Mouse (Mus musculus): ENCODE measurements around the gene Bckdhb. TPM values are rescaled to one million over a fixed set of nuclear protein-coding genes. Genes with fewer than 3 reads are reported as not detected.
"Not testable (repeated sequence)": the region's sequence is repeated elsewhere in the genome, so short reads cannot be mapped to it uniquely, and the experiment has no call there.

Bckdhb gene
- total RNA-seq, 2 experiments from 2014 or later: 38.4 to 42.9 TPM

DNA sequence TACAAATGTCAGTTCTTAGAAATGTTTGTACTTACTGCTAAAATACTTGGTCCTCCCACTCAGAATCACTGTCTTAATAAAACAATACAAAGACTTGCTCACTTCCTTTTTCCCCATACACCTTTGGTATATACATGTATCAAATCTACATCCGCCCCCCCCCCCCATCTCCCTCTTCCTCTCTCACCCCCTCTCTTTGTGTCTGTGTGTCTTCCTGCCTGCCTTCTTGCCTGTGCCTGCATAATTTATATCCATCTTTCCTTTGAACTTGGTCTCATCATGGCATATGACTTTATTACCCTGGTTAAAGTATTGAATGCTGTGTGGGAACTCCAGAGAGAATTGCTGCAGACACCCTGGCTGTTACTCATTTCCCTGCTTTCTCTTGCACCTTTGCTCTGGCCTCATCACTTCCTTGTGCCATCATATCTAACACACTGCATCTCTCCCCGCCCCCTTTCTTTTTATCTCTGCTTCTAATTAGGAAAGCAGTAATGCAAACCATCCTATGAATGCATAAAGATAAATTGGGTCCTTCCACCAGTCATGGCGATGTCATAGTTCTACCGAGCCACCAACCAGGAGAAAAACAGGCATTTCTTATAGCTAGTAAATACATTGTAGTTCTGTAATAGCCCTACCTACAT lies 116.8 kb downstream of the Bckdhb start:
- no peak for DNase-seq (ENCODE audit: extremely low spot score in 1 of 2, low spot score in 1 of 2)

DNA sequence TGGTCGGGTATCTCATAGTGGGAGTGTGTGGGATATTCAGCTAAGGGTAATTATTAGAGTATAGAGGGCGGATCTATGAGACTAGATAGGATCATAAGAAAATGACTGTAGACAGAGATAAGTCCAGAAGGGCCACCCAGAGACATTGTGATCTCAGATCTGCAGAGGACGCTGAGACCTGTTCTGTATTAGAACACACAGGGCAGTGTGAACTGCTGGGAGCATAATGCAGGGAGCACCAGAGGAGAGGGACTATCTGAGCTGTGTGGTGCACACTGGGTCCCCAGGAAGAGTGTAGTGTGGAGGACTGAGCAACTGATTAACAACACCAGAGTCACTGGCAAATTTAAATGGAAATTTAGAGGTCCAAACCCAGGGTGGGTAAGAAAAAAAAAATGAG lies 117.6 kb downstream of the Bckdhb start:
- no peak for DNase-seq (ENCODE audit: extremely low spot score in 1 of 2, low spot score in 1 of 2)

DNA sequence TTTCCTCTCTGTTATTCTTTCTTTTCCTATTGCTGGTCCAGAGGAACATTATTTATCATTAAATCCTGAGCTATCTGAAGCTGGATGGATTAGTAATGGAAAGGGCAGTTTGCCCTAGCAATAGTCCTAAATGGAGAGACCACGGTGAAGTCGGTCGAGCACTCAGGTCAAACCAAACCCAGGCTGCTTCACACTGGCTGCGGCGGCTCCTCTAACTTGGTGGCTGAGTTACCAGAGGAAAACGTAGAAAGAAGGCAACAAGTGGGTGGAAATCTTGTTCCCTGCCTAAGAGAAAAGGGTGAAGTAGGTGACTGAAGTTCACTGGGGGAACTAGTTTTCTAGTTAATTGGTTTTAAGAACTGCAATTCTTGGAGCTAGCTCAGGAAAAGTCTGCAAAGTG lies 119.2 kb downstream of the Bckdhb start:
- no peak for DNase-seq (ENCODE audit: extremely low spot score in 1 of 2, low spot score in 1 of 2)

DNA sequence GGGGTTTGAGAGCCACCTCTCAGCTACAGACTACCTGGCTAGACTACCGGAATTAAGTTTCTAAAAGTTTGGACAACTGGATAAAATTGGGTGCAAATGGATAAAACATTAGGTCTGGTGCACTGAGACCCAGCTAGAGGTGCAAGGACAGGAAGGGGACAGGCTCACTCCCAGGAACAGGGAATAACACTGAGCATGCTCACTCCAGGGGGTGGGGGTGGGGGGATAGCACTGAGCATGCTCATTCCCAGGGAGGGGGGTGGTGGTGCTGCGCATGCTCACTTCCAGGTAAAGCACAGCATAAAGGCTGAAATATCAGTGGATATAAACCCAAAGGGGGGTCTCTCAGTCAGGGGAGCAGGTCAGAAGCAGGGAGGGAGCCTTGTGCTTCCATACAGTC lies 120.7 kb downstream of the Bckdhb start:
- no peak for DNase-seq (ENCODE audit: extremely low spot score in 1 of 2, low spot score in 1 of 2)

DNA sequence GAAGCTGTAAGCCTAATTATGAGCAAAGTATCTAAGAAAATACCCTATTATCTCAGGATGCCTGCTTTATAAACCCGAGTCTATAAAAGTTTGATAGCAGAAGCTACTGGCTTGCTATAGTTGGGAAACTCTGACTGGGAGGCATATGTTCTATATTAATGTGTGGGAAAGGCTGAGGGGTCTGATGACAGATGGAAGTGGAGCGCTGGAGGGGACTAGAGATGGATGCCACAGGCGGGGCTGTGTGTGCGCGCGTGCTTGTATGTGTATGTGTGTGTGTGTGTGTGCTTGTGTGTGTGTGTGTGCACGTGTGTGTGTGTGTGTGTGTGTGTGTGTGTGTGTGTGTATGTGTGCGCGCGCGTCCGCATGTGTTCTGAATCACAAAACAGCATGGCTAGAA lies 121.4 kb downstream of the Bckdhb start:
- DNase-seq (ENCODE audit: extremely low spot score in 1 of 2, low spot score in 1 of 2): no peak

DNA sequence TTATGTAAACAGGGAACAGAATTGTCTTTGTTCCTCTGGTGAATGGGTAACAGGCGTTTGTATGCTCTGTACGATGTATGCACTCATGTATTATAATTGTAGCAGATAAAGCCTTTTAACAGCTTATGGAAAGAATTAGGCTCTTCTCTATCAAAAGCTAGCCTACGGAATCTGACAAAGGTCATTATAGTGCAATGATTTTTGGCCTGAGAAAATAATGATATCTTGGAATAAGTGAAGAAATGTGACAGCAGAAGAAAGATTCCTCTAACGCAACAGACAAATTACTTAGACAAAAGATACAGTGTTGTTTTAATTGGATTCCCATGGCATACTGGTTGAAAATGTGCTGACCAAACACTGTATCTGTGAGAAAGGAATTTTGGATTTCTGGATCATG lies 122.0 kb downstream of the Bckdhb start:
- no peak for DNase-seq (ENCODE audit: extremely low spot score in 1 of 2, low spot score in 1 of 2)

DNA sequence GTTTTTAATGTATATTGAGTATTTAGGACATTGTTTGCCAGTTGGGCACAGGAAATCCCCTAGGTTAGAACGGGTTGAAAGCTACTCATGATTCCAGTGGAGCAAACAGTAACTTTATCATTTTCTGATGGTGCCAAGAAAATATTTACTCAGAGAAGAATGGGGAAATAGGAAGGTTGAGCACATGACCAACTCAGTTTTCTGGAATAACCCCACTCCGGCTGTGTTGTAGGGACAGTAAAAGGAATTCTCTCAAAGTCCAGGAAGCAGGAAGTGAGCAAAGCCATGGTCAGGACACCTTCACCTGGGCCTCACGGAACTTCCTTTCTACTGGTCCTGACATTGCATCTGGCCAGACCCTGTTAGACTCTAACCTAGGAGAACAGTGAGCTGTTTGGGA lies 122.5 kb downstream of the Bckdhb start:
- no peak for DNase-seq (ENCODE audit: extremely low spot score in 1 of 2, low spot score in 1 of 2)

DNA sequence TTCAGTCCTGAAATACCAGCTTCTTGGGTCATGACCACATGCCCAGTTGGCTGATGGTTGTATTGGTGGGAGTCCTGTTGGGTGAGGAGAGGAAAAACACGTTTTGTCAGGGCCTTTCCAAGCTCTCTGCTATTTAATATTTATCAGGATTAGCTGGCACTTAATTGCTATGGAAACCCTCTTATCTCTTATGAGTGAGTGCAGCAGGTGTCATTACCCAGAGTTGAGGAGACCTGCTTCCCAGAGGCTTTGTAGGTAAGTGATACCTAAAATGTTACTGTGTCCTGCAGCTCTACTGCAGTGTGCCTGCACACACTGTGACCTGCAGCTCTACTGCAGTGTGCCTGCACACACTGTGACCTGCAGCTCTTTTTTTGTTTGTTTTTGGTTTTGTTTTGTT lies 124.2 kb downstream of the Bckdhb start:
- no peak for DNase-seq (ENCODE audit: extremely low spot score in 1 of 2, low spot score in 1 of 2)

DNA sequence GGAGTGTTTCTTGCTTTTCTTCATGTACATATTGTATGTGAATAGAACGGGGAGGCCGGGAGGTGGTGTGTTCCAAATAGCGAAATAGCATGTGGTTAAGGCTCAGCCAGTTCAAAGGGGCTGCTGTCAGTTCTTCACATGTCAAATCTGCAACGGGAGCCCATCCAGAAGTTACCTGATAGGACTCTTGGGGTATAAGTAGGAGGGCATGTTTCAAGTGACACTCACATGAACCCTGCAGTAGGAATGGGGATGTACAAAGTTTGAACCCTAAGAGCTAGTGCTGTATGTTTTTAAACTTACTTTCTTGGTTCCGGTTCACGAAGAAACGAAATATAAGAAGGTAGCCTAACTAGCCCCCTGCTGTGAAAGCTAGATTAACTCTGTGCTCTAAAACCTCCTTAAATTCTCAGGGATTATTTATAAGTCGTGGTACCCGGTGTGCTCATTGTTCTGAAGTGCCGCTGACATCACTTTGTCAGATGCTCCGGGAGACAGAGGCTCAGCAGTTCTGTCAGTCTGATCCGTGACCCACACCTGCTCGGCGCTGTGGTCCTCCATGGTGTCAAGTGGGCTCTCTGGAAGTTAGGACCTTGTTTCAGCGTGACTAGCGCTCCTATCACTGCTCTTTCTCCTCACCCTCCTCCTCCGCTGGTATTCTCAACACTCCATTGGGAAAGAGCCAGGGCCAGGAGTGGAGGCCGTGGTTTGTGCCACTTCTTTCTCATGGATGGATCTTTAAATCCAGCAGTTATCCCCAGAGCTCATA lies 126.1 kb downstream of the Bckdhb start:
- no peak for DNase-seq (ENCODE audit: extremely low spot score in 1 of 2, low spot score in 1 of 2)

DNA sequence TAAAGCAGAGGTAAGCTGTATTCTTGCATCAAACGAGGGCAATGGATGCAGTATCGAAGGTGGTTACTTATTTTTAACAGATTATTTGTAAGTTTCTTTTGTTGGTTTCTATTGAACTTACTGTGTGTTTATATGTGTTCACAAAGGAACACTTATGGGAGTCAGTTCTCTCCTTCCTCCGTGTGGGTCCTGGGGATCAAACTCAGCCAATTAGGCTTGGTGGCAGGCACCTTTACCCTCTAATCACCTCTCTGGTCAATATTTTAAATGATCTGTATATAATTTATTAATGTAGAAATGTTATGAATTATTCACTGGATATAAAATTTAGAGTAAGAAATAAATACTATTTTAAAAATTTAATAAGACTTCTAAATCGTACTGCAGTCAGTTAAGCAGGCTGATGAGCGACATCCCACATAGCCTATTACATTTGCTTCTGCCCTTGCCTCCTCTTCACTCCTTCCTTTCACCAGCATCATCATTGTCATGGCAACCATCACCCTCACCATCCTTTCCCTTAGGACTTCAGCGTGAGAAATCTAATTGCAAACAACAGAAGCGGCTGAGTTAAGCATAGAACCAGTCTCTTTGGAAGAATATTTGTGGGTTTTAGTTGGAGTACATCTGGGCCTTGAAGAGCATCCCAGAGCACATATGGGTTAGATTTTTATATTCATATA lies 130.3 kb downstream of the Bckdhb start:
- DNase-seq (ENCODE audit: extremely low spot score in 1 of 2, low spot score in 1 of 2): no peak

DNA sequence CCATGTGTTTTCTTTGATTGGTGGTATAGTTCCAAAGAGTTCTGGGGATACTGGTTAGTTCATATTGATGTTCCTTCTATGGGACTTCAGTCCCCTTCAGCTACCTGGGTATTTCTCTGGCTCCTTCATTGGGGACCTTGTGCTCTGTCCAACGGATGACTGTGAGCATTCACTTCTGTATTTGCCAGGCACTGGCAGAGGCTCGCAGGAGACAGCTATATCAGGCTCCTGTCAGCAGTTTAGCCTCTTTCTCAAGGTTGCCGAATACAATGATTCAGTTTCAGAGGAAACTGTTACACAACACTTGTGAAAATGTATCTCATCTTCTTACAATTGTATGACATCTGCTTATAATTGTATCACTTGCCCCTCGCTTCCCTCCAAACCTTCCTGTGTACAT lies 135.8 kb downstream of the Bckdhb start:
- DNase-seq (ENCODE audit: extremely low spot score in 1 of 2, low spot score in 1 of 2): not testable (repeated sequence)

DNA sequence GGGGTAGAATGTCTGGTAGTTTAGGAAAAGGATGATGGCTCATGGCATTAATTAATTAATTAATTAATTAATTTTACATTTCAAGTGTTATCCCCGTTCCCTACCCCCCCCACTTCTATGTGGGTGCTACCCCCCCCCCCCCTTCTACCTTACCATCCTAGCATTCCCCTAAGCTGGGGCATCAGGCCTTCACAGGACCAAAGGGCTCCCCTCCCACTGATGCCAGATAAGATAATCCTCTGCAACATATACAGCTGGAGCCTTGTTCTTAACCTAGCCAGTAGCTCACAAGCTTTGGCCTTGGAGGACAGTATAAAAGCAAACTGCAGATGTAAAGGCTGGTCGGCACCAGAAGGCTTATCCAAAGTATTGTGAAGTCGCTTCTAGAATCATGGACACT lies 138.7 kb downstream of the Bckdhb start:
- no peak for DNase-seq (ENCODE audit: extremely low spot score in 1 of 2, low spot score in 1 of 2)

DNA sequence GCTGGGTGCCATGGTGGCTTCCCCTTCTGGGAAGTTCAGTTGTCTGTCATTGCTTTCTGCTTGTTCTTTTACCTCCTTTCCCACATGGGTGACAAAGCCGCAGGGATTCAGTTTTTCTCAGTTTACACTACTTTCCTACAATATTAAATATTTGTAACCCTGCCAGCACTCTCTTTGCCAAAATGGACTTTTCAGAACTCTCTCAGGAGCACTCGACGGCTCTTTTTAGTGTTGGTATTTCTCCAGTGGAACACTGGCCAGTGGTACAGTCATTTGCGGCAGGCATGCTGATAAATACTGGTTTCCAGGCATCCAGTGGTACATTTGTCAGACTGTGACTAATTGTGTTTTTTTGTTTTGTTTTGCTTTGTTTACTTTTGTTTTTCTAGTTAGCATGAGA lies 139.2 kb downstream of the Bckdhb start:
- no peak for DNase-seq (ENCODE audit: extremely low spot score in 1 of 2, low spot score in 1 of 2)

DNA sequence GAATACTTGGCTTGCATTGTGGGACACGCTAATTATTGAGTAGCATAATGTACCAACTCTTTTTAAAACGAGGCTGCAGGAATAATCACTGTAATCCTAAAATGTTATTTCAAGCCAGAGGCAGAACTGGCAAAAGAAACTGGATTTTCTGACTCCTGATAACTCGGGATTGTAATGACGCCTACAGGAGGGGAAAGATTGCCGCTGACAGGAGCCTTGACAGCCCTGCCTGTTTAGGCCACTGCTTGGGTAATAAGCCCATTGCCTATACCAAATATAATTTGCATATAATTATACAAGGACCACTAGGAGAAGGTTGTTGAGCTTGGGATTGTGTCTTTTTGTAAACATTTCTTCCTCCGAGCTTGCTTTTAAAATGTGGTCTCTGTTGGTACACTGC lies 145.3 kb downstream of the Bckdhb start:
- DNase-seq (ENCODE audit: extremely low spot score in 1 of 2, low spot score in 1 of 2): no peak

DNA sequence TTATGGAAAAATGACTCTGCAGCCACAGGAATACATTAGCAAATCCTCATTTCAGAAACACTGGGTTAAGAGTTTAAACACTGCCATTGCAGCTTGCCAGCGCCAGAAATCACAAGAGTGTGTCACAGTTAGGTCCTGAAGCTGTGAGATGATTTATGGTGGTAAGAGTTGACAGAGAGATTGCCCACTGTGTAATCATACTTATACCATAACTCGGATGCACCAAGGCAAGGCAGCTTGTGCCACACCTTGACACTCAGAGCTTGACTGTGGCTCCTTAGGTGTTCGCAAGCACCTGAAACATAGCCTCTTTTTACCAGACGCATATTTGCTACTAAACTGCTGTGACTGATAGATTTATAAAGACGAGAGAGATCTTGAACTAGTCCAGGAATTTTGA lies 145.8 kb downstream of the Bckdhb start:
- no peak for DNase-seq (ENCODE audit: extremely low spot score in 1 of 2, low spot score in 1 of 2)

DNA sequence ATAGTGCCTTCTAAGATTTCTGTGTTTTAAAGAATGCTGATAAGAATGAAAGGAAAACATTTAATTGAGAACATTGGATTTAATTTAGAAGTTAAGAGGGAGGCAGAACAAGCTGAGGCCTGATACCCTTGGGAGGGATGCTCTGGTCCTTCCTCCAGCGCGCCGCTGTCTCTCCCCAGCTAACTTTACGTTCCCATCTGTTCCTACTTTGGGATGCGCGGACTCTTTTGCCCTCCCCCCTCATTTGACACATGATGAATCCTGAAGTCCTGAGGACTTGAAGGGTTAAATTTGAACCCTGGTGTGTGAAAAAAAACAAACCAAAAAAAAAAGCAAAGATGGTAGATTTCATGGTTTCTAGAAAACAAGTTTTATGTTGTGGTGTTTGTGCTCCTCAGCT lies 147.6 kb downstream of the Bckdhb start:
- no peak for DNase-seq (ENCODE audit: extremely low spot score in 1 of 2, low spot score in 1 of 2)

DNA sequence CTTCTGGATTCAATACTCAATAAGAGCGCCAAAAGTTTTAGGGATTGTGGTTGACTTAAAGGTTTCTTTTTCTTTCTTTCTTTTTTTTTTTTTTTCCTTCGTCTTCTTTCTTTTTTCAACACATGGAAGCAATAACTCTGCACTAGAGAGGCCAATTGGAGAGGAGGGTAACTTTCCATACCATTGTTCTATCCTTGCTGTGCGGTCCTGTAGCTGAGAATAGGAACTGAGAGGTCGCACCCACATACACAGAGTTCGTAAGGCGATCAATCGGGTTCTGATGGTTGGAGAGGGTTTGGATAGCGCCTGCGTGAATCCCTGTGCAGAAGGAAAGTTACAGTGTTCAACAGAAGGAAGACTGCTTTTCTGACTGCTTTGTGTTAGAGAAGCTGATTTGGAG lies 148.3 kb downstream of the Bckdhb start:
- DNase-seq (ENCODE audit: extremely low spot score in 1 of 2, low spot score in 1 of 2): no peak

DNA sequence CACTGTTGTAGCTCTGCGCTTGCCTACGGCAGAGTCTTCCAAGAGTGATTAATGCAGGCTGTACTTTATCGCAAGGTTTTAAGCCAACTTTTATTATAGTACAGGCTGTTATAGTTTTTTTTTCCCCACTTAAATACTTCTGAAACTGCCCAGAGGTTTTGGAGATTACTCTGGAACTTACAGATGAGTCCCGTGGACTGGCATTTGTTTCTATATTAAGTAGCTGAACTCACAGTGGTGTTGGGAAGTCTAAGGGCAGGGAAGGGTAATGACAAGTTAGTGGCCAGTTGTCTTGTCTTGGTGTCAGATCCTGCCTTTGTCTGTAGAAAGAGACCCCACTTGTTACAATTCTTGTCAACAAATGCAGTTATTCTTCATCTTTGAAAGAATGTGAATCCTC lies 158.6 kb downstream of the Bckdhb start:
- DNase-seq (ENCODE audit: extremely low spot score in 1 of 2, low spot score in 1 of 2): no peak

DNA sequence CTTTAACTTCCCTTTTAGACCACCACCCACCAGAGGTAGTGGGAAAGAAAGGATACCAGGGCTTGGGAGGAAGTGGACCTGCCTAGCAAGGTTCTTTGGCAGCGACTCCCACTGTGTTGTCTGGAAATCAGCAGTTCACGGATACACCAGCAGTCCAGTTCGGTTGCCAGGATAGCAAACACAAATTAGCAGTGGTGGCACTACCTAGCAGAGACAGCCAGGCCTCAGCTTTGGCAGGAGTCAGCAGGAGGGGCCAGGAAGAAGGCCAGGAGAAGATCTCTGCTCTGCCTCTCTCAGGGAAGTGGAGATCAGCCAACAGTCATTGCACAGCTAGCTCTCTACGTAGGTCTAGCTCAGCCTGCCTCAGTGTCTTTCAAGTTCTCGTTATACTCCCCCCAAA lies 159.7 kb downstream of the Bckdhb start:
- no peak for DNase-seq (ENCODE audit: extremely low spot score in 1 of 2, low spot score in 1 of 2)

DNA sequence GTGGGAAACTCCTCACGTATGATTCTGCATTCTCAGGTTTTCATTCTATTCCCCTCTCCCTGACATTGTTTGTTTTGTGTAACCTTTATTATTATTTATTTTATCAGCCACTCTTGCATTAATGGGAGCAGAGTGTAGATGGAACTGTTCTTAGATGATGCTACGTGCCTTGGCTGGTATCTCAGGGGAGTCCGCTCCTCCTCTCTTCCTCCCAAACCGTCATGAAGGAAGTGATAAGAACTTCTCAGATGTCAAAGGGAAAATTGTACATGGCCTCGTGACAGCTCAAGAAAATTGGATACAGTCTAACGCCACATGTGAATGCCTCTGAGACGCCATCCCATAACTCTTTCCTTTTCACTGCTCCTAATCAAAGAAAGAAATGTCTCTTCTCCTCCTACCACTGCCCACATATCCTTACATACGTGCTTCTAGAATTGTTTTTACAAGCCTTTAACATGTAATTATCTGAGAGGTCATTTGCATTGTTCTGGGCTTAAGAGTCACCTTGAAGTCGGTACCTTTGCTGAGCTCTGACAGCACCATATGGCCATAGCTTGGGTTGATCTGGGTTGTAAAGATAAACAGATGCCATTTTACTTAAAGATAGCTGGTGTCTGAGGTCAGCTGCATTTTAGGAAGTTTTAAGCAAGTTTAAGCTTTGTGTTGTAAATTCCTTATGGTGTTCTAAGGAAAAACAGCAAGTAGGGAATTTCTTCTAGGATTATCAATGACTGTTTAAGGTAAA lies 165.5 kb downstream of the Bckdhb start:
- DNase-seq (ENCODE audit: extremely low spot score in 1 of 2, low spot score in 1 of 2): no peak

DNA sequence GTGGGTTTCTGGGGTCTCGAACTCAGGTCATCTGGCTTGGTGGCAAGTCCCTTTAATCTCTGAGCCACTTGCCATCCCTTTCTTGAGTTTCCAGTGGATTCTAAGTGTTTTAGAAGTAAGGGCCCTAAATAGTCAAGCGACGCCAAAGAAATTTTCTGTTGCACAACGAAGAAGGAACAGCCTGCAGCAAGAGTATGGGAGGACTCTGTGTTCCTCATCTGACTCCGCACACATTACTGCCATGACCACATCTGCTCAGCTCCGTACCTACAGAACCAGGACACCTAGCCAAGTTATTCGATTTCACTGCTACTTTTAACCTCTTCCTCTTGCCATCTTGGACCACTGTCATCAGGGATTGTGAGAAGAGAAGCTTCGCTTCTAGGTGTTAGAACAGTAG lies 168.0 kb downstream of the Bckdhb start:
- DNase-seq (ENCODE audit: extremely low spot score in 1 of 2, low spot score in 1 of 2): no peak
